Mouse (Mus musculus) cerebellum, adult 2 months (tissue): Measurements from ENCODE around the gene Rasgrp2. TPM values are rescaled to one million over a fixed set of nuclear protein-coding genes. Genes with fewer than 3 reads are reported as not detected.

Source experiments
- DNase-seq, 2 experiments: peaks; one replicate each; pipeline ENCODE4 v3.0.0; 2021
- H3K27ac ChIP-seq: fragments of 200-500 bp; 2 replicates; pipeline ENCODE4 v1.5.1; 2012; ENCODE audit warnings: low read length, control low read depth, inconsistent platforms; ENCODE audit not compliant: insufficient read depth
- H3K27me3 ChIP-seq: fragments of 200-500 bp; 2 replicates; pipeline ENCODE4 v1.6.1; 2012; ENCODE audit warnings: inconsistent platforms, mild to moderate bottlenecking, low read length, moderate library complexity; ENCODE audit not compliant: control insufficient read depth, insufficient read depth
- H3K4me1 ChIP-seq: fragments of 200-500 bp; 2 replicates; pipeline ENCODE4 v1.6.1; 2011; ENCODE audit warnings: low read length; ENCODE audit not compliant: control insufficient read depth, insufficient read depth
- H3K4me3 ChIP-seq: fragments of 200-500 bp; replicated peaks from 2 replicates; pipeline ENCODE3; 2011; ENCODE audit warnings: mild to moderate bottlenecking, low read depth, low read length, control low read depth; ENCODE audit not compliant: insufficient read depth
- CTCF ChIP-seq: fragments of 200-500 bp; IDR thresholded peaks from 2 replicates; pipeline ENCODE4 v1.5.1; 2011; ENCODE audit warnings: low read depth, mild to moderate bottlenecking, control low read depth, low read length, moderate library complexity, borderline replicate concordance; ENCODE audit not compliant: insufficient read depth
- POLR2A ChIP-seq: fragments of 200-500 bp; IDR thresholded peaks from 2 replicates; pipeline ENCODE4 v1.6.1; 2011; ENCODE audit warnings: low read length, control low read depth, borderline replicate concordance; ENCODE audit not compliant: insufficient read depth
- WGBS: fragments of 180-500 bp; shearing (Covaris S2); methylation state at CpG from one replicate; pipeline ENCODE4 v1.1.7; 2018; 5-methylcytosine and 5-hydroxymethylcytosine counted together
- polyA plus RNA-seq: library from polyadenylated mRNA; depleted of rRNA; stranded (reverse); fragments of >200 nt; gene quantifications from 2 replicates; pipeline ENCODE4 v1.2.3, GENCODE M21; 2012; rRNA removed

The Rasgrp2 gene
- polyA plus RNA-seq, 1 experiment = 90.1 TPM

DNA sequence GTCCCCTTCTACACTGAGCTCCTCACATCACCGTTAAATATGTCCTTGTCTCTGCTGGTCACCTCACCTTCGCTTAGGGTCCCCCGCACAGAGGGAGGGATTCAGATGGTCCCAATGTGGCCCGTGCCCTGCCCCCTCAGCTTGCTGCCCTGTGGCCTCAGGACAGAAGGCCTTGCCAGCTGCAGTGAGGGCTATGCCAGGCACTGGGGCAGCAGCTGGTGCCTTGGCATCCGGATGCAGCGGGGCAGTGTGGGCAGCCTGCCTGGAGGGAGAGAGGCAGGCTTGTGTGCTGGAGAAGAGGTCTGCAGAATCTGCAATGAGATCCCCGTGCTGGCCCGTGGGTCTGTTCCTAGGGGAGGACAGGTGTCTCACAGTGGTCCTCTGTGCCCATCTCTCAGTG, 54.2 kb downstream of the Rasgrp2 start:
- Histone ChIP-seq H3K4me1 (peaks cover 39% of the 10 kb centered on the region), H3K27ac (peak overlapping the region; percentile 82), H3K27me3 (no peaks in the 10 kb centered on the region), H3K4me3 (no peak overlapping the region)
- DNase-seq = peak; percentile 73 to 78
- TF ChIP-seq CTCF = no peak
- TF ChIP-seq POLR2A = no peak
- 9% methylated on average over 8 of the region's 8 CpGs for WGBS

DNA sequence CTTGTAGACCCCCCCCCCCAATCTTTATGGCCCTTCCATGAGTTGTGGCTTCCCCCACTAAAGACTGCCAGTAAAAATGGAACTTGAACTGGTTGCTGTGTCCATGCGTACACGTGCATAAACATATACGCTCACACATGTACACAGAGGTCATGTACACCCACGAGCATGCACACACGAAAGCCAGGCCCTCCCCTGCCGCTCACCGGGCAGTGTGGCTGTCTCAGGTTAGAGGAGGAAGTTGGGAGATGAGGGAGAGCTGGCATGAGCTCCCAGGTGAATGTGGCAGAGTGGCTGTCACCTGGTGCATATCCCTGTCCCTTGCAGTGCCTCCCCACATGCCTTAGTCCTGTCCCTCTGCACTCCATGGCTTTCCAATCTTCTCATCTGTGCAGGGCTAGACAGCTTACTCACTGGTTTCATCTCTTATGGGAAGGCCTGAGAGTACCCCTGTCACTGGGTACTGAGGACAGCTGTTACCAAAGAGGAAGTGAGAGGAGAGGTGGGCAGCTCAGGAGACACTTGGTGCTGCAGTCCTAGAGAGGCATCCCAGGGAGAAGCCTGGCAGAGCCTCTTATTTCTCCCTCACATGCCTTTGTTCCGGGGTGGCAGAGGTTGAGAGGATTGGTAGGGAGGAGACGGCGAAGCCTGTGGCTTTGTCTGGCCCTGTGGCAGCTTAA, 55.0 kb downstream of the Rasgrp2 start:
- Histone ChIP-seq H3K4me1 (peaks cover 39% of the 10 kb centered on the region), H3K27ac (0 out of 2 replicates have a peak overlapping the region, but pooled peaks have one; percentile 11), H3K27me3 (no peaks in the 10 kb centered on the region), H3K4me3 (no peak overlapping the region)
- 48% methylated on average over 10 of the region's 10 CpGs for WGBS
- no peak for DNase-seq
- TF ChIP-seq CTCF (no peak), POLR2A (no peak)

DNA sequence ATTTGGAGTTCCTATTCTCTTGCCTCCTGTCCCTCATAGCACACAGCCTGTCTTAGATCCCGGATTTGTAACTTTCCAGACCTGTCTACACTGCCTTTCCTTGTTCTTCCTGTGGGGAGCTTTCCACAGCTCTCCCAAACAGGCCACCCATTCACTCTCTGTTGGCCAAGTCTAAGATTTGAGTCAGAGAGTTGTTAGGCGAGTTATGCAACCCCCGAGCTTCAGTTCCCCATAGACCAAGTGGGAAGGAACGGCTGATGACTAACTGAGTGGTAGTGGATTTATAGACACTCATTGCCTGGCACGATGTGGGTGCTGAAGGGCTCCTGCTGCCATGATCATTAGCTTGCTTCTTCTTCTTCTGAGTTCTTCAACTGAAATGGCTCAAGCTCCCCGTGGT, 60.4 kb downstream of the Rasgrp2 start:
- DNase-seq = no peak
- Histone ChIP-seq H3K27ac (no peak overlapping the region), H3K4me3 (no peak overlapping the region), H3K27me3 (no peaks in the 10 kb centered on the region), H3K4me1 (peaks cover 11% of the 10 kb centered on the region)
- TF ChIP-seq POLR2A (no peak), CTCF (no peak)
- 94% methylated on average over 6 of the region's 6 CpGs for WGBS

DNA sequence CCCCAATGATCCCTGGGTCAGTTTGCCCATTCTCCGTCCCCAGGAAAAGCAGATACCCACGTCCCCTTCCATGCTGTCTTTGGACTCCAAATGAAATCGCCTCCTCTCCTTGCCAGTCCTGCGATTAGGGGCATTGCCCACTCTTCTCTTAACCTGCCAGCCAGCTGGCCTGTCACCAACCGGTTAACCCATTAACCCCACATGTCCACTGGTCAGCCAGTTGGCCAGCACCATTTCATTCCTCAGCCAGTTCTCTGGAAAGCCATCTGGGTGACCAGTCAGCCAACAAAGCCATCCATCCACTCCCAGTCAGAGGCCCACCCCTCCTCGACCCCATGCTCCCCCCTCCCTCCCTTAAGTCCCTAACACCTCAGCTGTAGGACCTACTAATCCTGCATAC, 63.7 kb downstream of the Rasgrp2 start:
- DNase-seq = no peak
- TF ChIP-seq CTCF = no peak
- no peak for TF ChIP-seq POLR2A
- Histone ChIP-seq H3K27ac (no peak overlapping the region), H3K4me1 (peaks cover 22% of the 10 kb centered on the region), H3K4me3 (no peak overlapping the region), H3K27me3 (no peaks in the 10 kb centered on the region)
- WGBS = 24% methylated on average over 6 of the region's 6 CpGs

DNA sequence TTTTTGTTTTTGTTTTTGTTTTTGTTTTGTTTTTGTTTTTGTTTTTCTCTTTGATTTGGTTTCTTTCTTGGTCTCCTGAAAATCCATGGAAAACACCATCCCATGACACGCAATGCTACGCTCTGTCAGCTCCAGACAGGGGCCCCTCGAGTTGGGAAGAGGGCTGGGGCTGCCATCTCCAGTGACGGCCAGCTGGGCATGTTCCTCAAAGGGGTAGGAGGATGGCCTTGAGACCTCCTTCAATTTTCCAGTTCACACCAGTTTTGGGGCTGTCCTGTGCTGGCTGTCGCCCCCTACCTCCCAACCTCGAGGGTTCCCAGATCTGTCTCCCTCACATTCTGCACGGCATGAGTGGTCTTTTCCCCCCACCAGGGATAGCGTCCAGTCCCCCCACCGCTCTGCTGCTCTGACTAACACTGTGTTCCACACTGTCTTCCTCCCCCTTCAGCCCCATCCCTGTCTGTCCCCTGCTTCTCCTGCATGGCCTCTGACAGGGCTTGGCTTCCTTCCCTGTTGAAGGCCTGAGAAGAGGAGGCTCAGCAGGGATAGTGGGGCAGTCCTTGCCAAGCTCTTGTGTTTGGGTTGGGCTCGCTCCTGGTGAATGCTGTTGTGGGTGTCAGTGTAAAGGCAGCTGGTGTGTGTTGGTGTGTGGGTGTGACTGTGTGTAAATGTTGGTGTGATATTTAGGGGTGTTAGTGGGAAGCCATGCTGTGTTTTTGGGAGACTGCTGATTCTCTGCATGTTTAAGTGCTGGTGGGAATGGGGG, 65.3 kb downstream of the Rasgrp2 start:
- peak overlapping the region; percentile 34; the same call in 1 of the 2 replicates for H3K27ac ChIP-seq
- H3K4me3 ChIP-seq = no peak overlapping the region
- peak; percentile 60 to 72 for DNase-seq
- H3K27me3 ChIP-seq = no peaks in the 10 kb centered on the region
- H3K4me1 ChIP-seq = peaks cover 22% of the 10 kb centered on the region
- TF ChIP-seq CTCF (no peak), POLR2A (no peak)
- WGBS = 35% methylated on average over 10 of the region's 10 CpGs

Other genes with a start within 250 kb of the Rasgrp2 start
- gene Majin, start 215.0 kb upstream of the Rasgrp2 start, polyA plus RNA-seq = 0.08 TPM in 2 replicates
- gene Gpha2, start 173.0 kb upstream of the Rasgrp2 start, polyA plus RNA-seq = 0.21 TPM in 1 of 2 replicates, not detected in the other
- 243 and 258 TPM in 2 replicates for gene Ppp2r5b, start 163.5 kb upstream of the Rasgrp2 start, polyA plus RNA-seq
- gene Atg2a, start 157.7 kb upstream of the Rasgrp2 start, polyA plus RNA-seq = 40.8 and 41.1 TPM in 2 replicates
- 168 and 220 TPM in 2 replicates for gene Ehd1, start 122.6 kb upstream of the Rasgrp2 start, polyA plus RNA-seq
- gene Cdc42bpg, start 92.9 kb upstream of the Rasgrp2 start, polyA plus RNA-seq = 33.1 and 36.5 TPM in 2 replicates
- gene Men1, start 64.4 kb upstream of the Rasgrp2 start, polyA plus RNA-seq = 84.1 and 85.5 TPM in 2 replicates
- gene Map4k2, start 58.2 kb upstream of the Rasgrp2 start, polyA plus RNA-seq = 317 and 326 TPM in 2 replicates
- gene Sf1, start 35.6 kb upstream of the Rasgrp2 start, polyA plus RNA-seq = 175 and 196 TPM in 2 replicates
- gene Pygm, start 14.9 kb upstream of the Rasgrp2 start, polyA plus RNA-seq = 90.1 and 101 TPM in 2 replicates
- gene Nrxn2, start 19.4 kb downstream of the Rasgrp2 start, polyA plus RNA-seq = 420 and 504 TPM in 2 replicates
- gene Slc22a12, start 143.7 kb downstream of the Rasgrp2 start, polyA plus RNA-seq = 0.15 and 0.24 TPM in 2 replicates